Mouse (Mus musculus): ENCODE measurements at regions not wholly inside any gene's neighbourhood (a gene's known extent, or its start where the extent isn't known, plus 50 kb on each side); places are given as distances from the start of the nearest gene placed in this dataset.
"Not testable (repeated sequence)": the region's sequence is repeated elsewhere in the genome, so short reads cannot be mapped to it uniquely, and the experiment has no call there.

DNA sequence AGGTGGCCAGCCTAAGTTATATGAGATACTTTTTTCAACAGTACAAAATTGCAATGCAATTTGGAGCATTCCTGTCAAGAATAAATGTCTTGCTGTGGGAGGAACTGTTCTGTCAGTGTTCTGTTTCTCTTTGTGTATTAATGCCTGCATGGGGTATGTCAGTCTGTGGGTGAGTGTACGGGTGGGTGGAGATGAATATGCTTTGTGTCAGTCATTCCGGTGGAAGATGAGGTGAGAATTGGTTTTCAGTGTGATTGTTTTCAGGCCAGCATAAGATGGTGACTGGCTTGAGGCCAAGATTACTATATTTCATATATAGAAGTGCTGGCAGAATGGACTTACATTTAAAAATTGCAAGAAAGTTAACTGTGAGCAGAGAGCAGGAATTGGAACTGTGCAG, 184.0 kb downstream of the Frk start:
- no peak for TF ChIP-seq CTCF (IDR thresholded peaks at IDR 0.05)

DNA sequence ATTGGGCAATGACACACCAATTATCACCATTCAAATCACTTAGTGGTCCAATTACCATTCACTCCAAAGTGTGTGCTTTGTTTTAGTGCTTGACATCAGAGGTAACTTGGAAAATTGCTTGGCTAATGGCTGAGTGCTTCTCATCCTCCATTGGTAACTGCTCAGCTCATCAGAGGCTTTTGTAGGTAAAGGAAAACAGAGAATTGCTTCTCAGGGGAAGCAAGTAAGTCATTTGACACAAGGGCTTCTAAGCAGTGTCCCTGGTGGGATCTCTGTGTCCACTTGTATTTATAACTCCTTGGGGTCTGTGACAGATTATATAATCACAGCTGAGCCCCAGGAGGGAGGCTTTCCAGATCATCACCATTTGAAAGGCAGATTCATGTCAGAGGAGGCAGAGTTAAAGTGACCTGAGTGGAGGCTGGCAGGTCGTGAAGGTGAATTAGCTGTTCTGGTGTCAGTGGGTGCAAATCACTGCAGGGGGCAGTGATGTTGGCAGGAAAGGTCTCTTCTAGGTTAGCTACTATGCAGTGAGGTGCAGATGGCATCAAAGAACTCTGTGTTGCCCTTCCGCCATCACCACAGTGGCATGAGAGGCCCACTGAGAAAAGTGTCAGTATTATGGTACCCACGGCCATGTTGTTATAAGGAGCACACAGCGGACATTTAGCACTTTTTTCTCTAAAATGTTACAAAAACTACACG, 184.7 kb downstream of the Frk start:
- no peak for TF ChIP-seq CTCF (IDR thresholded peaks at IDR 0.05)
- H3K27ac ChIP-seq = no peak overlapping the region
- no peak for DNase-seq
- intact Hi-C loops (cut with DNase I) = no loop called here
- no peak overlapping the region for H3K4me3 ChIP-seq

More for the DNA sequence above, 184.0 kb downstream of the Frk start:
- intact Hi-C loops (cut with DNase I) = no loop called here
- Histone ChIP-seq H3K27ac (no peak overlapping the region), H3K4me3 (no peak overlapping the region)
- DNase-seq = no peak

DNA sequence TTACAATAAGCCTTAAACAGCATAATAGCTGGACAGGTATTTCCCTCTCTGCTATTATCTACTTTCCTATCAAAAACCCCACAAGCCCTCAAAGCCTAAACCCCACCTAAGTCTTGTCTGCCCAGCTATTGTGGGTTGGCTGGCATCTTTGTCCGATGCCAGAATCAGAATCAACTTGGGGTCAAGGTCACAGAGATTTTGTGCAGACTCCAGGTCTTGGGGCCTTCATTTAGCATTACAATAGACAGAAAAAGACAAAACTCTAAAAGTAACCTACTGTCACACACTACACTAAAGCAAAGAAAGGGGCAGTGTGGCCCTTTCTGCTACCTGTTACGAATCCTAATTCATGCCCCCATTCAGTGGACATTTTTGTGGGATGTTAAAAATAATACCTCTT, 188.6 kb downstream of the Frk start:
- intact Hi-C loops (cut with DNase I) = no loop called here
- no peak for TF ChIP-seq CTCF (IDR thresholded peaks at IDR 0.05)
- DNase-seq = no peak
- Histone ChIP-seq H3K27ac (no peak overlapping the region), H3K4me3 (no peak overlapping the region)

DNA sequence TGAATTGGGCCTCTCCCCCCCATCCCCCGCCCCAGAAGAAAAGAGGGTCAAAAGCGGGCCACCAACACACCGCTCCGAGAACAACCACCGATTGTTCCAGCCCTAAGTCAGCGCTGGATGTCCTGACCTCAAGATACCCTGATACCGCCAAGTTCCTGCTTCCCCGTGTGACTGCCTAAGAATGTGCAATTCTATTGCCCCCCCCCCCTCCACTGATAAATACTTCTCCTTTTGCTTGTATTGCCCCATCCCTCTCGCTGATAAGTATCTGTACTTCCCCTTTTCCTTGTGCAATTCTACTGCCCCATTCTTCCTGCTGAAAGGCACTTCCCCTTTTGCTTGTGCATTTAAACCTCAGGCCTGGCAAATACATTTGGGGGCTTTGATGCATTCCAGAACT, 216.2 kb downstream of the Frk start:
- intact Hi-C loops (cut with DNase I); H3K4me3 ChIP-seq; H3K27ac ChIP-seq; DNase-seq: not testable (repeated sequence)

DNA sequence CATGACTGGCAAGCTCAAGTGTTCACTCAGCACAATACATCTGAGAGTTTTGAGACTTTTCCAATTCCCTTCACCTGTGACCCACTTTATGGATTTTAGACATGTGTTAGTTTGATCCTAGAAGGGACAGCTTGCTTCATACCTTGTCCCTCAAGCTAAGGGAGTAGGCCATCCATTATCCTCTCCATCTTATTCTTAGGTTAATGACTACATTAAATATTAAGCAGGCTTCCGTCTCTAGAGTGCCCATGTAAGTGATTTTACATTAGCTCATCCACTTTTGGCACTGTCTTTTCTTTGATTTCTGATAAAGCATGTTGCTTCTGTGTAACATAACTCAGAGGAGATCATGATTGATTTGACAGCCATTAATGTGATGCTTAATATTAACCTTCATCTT, 218.8 kb downstream of the Frk start:
- DNase-seq = no peak
- Histone ChIP-seq H3K4me3 (no peak overlapping the region), H3K27ac (no peak overlapping the region)
- TF ChIP-seq CTCF (IDR thresholded peaks at IDR 0.05) = no peak
- intact Hi-C loops (cut with DNase I) = no loop called here

DNA sequence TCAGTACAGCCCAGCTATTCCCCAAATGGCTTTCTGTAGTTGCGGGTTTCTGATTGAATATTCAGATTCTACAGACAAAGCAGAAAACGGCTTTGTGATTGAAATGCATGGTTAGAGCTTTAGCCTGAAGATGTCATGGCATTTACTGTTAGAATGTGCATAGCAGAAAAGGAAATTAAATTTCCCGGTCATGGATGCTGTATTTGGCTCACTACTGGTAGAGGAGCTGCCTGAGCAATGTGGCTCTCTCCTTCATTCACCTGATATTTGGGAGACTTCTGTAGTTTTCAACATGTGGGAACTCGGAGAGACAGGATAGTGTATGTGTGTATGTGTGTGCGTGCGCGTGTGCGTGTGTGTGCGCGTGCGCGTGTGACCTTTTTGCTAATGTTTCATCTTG, 222.2 kb downstream of the Frk start:
- intact Hi-C loops (cut with DNase I) = no loop called here
- Histone ChIP-seq H3K4me3 (no peak overlapping the region), H3K27ac (no peak overlapping the region)
- no peak for TF ChIP-seq CTCF (IDR thresholded peaks at IDR 0.05)
- no peak for DNase-seq

DNA sequence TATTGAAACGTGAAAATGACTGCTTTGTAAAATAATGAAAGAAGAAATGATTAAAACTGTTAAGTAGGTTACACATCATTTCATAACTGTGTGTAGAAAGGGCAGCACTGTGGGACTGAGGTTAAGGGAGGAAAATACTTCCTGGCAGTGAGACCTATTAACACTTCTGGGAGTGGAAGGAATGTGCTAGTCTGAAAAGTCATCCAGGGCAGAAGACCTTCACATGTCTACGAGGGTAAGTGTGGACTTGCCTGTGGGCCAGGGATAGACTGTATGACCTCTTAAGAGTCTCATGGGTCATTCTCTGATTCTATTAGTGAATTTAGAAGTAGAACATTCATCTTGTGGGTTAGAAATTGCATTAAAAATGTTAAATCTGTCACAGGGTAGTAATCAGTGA, 248.1 kb downstream of the Frk start:
- TF ChIP-seq CTCF (IDR thresholded peaks at IDR 0.05) = no peak
- no peak overlapping the region for H3K27ac ChIP-seq
- H3K4me3 ChIP-seq = no peak overlapping the region
- no peak for DNase-seq
- intact Hi-C loops (cut with DNase I) = no loop called here

DNA sequence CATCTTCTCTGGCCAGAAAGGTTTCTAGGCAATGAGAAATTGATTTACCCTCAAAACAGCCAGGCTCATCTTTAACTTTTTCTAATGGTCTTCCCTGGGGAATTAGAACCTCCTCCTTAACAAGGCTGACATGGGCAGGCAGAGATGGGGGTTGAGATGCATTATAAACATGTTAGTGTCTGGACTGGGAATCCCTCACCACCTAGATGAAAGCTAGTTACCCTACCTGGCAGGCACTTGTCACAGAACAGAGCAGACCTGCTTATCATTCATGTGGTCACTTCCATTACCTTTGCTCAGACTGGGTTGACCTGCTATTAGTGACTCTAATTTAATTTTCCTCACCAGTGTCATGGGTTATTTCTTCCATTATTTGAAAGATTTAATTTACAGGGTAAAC, 279.2 kb downstream of the Frk start:
- H3K27ac ChIP-seq = no peak overlapping the region
- intact Hi-C loops (cut with DNase I) = no loop called here
- TF ChIP-seq CTCF (IDR thresholded peaks at IDR 0.05) = no peak
- H3K4me3 ChIP-seq = no peak overlapping the region
- no peak for DNase-seq

DNA sequence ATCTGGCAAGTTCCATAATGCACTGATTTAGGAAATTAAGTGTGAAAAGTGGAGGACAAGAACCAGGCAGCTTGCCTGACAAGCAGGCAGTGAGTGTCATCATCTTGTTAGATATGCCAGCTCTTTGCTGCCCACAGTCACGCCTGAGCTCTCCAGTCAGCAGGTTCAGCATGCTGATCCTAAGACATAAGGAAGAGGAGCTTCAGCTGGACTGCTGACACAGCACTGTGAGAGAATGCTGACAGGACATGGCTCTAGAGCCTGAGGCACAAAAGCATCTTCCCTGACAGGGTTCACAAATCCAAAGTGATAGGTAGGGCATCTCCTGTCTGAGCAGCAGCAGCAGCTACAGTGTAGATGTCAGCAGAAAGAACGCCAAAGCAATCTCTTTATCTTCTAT, 308.9 kb downstream of the Frk start:
- intact Hi-C loops (cut with DNase I) = no loop called here
- H3K4me3 ChIP-seq = no peak overlapping the region
- no peak for TF ChIP-seq CTCF (IDR thresholded peaks at IDR 0.05)
- DNase-seq = no peak
- H3K27ac ChIP-seq = no peak overlapping the region

DNA sequence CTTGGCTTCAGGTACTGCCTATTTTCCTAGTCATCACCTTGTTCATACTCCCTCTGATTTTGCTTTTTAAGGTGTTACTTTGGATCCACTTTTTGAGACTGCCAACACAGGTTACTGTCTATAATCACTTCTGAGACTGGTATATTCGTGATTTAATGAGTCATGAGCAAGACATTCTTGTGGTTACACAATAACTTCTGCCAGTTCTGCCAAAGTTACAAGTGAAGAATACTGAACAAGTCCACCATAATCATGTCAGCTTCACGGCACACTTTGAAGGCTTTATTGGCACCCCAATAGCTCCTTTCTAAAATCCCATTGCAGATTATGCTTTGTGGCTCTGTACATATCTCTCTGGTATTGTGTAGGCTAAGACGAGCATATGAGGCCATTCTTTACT, 327.9 kb downstream of the Frk start:
- Histone ChIP-seq H3K4me3 (no peak overlapping the region), H3K27ac (no peak overlapping the region)
- intact Hi-C loops (cut with DNase I) = no loop called here
- TF ChIP-seq CTCF (IDR thresholded peaks at IDR 0.05) = no peak
- no peak for DNase-seq

DNA sequence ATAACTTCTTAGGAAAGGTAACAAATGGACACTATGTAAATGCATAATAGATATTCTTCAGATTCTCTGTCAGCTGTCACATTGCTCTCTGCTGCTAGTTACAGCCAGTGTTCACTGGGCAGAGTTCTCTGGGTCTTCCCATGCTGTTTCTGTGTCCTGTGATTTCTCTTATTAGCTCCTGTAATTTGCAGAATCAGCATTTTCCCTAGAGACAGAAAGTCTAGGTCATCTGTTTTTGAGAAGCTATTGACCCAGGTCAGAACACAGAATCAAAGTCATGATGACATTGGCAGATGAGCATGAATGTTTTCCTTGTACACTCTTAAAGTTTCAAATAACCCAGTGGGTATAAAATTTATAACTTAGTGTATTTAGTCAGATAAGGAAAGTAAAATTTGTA, 340.9 kb downstream of the Frk start:
- no peak overlapping the region for H3K27ac ChIP-seq
- TF ChIP-seq CTCF (IDR thresholded peaks at IDR 0.05) = no peak
- DNase-seq = no peak
- intact Hi-C loops (cut with DNase I) = no loop called here
- no peak overlapping the region for H3K4me3 ChIP-seq

DNA sequence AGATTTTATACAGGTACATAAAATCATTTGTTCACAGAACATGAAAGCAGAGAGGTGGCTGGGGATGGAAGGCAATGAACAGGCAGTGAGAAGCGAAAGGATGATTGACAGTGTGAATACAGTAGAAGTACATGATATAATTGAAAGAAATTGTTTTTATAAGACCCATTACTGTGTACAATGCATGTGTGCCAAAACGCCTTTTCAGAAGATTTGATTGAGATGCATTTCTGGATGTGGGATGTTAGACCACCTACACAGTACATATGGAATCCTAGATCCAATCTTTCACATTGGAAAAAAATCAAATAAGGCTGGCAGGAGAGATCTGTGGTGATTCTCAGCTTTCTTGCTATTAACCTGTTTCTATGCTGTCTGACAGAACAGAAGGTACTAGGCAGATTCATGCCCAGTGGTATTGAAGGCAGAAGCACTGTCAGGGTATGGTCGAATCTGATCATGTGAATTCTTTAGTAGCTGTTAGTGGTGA, 358.9 kb downstream of the Frk start:
- no peak overlapping the region for H3K4me3 ChIP-seq
- intact Hi-C loops (cut with DNase I) = no loop called here
- no peak for TF ChIP-seq CTCF (IDR thresholded peaks at IDR 0.05)
- DNase-seq = no peak
- no peak overlapping the region for H3K27ac ChIP-seq

DNA sequence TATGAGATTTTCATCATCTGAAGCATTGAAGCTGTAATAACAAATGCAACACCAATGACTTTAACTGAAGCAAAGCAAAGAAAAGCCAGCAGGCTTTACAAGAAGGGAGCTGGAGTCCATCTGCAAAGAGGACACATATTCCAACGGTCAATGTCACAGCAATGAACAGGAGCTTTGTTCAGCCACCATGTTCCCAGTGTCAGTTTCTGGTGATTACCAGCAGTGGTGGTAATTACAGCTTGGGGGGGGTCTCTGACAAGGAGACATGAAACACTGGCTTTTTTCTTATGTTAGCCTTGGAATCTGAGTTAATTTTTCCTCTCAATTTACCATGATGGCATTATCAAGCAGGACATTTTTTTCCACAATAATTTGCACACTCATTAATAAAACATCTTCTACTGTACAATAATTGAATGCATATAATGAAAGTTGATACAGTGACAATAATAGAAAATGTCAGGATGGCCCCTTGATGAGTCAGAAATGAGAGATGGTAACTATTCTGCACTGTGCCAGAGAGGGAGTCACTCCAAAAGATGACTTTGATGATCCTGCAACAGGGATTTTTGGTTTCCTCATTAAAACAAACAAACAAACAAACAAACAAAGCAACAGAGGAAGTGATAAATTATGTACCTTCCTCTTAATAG, 373.4 kb downstream of the Frk start:
- Histone ChIP-seq H3K27ac (no peak overlapping the region), H3K4me3 (no peak overlapping the region)
- intact Hi-C loops (cut with DNase I) = no loop called here
- TF ChIP-seq CTCF (IDR thresholded peaks at IDR 0.05) = no peak
- DNase-seq = no peak

DNA sequence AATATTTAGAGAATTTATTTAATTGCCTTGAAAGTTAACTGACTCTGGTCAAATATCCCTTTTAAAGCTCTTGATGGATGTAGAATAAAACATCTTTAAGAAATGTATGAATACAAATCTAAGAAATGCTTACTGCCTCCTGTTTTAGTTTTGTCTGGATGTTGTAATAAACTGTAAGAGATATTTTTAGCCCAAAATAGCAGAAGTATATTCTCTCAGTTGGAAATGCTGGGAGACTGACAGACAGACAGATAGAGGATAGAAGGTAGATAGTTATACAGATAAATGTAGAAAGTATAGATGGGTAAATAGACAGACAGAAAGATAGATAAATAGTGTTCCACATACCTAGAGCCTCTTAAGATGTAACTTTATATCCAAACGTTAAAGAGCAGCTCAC, 379.5 kb downstream of the Frk start:
- Histone ChIP-seq H3K27ac (no peak overlapping the region), H3K4me3 (no peak overlapping the region)
- TF ChIP-seq CTCF (IDR thresholded peaks at IDR 0.05) = no peak
- DNase-seq = no peak
- intact Hi-C loops (cut with DNase I) = no loop called here

Measured in gastrocnemius, adult 2 months (tissue).